Mouse (Mus musculus) kidney, adult 9 months (tissue): ENCODE measurements at regions not wholly inside any gene's neighbourhood (a gene's known extent, or its start where the extent isn't known, plus 50 kb on each side); places are given as distances from the start of the nearest gene placed in this dataset.
A peak's percentile ranks its signal among the peaks of the same experiment; 100 is the strongest.
"Not testable (repeated sequence)": the region's sequence is repeated elsewhere in the genome, so short reads cannot be mapped to it uniquely, and the experiment has no call there.

Experiments
- DNase-seq: peaks from one replicate; pipeline ENCODE4 v3.0.0; 2022

DNA sequence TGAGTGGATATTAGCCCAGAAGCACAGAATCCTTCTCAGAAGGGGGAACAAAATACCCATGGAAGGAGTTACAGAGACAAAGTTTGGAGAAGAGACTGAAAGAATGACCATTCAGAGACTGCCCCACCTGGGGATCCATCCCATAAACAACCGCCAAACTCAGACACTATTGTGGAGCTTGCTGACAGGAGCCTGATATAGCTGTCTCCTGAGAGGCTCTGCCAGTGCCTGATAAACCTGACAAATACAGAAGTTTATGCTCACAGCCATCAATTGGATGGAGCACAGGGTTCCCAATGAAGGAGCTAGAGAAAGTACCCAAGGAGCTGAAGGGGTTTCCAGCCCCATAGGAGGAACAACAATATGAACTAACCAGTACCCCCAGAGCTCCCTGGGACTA is 254.1 kb upstream of the Nr5a2 start:
- DNase-seq, result not testable (repeated sequence)

DNA sequence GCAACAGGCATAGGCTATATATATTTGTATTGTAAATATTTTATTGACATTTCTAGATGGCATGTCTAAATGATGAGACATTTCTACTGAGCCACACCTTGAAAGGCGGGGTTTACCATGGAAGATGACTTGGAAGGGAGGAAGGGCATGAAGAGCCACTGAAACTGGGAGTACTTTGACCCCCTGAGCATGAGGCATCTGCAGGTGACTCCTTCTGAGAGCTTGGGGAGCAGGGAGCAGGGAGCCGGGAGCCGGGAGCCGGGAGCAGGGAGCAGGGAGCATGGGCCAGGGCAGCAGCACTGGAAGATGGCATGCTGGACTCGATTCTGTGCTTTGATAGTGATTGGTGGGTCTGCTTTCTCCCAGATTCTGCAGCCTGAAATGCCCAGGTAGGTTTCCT is 253.5 kb upstream of the Nr5a2 start:
- DNase-seq, result peak; percentile 33

DNA sequence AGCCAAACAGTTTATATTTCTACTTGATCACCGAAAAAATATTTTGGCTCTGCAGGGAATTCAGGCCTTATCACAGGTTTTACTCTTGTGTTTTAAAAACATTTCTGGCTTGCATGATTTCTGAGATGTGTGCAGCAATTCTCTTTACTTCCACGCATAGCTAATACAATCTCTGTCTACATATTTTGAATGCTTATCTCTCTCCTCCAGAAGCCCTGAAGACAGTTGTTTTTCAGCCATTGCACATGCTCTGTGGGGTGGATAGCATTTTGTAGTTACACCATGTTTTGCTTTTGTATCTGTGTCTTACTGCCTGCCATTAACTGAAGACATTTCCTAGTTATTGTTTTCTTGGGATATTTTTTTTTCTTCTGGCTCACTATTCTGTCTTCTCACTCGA is 252.6 kb upstream of the Nr5a2 start:
- no peak for DNase-seq

DNA sequence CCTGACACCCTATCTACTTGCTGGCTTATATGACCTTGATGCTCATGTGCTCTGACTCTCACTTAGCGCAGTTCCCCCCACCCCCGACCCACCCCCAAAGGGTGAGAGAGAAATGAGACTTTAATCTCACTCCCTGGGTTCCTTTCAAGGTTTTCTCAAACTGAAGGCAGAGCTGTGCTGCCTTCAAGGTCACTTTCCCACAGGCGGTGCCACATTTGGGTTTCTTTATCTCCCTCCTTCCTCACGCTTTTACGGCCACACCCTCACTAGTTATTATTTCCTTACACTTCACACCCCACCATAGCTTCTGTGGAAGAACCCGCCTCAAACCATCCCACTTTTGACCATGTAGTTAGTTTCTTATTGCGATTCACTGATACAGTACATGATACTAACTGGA is 244.1 kb upstream of the Nr5a2 start:
- DNase-seq, result no peak

DNA sequence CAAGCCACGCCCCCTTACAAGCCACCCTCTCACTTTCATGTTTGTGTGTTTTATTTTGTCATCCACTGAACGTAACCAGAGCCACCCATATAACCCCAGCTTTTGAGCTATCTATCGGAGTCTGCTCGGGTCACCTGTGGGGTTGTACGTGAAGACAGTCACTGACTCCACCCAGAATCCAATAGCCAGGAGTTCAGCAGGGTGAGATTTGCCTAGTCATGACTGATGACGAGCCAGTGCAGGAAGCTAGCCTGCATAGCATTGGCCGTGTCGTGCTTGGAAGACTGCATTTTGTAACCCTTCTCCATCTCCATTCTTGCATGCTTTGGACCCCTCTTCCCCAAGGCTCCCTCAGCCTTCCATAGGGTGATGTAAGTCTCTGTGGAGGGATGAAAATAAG is 243.3 kb upstream of the Nr5a2 start:
- DNase-seq, result no peak

DNA sequence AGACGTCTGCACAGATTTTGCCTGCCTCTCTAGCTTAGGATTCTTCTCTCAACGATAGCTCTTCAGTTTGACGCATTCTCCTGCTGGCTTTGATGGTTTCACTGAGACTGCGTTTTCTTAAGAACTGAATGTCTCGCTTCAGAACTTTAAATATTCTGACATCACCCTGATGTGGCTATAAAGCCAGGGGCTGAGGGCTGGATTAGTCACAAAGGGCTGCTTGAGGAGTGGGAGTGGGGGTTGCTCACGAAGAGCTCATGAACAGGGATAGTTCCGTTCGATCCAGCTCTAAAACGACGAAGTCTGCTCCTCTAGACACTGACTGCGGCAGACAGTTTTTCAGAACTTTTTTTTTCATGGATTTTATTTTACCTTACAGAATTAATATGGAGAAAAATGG is 240.7 kb upstream of the Nr5a2 start:
- no peak for DNase-seq

DNA sequence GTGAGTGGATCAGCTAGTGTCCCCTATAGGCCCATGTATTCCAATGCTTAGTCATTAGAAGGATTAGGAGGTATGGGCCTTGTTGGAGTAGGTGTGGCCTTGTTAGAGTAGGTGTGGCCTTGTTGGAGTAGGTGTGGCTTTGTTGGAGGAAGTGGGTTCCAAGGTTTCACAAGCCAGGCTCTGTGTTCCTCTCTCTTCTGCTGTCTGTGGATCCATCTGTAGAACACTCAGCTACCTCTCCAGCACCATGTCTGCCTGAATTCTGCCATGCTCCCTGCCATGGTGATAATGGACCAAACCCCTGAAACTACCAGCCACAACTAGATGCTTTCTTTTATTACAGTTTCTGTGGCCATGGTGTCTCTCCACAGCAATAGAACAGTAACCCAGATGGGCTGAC is 235.7 kb upstream of the Nr5a2 start:
- no peak for DNase-seq

DNA sequence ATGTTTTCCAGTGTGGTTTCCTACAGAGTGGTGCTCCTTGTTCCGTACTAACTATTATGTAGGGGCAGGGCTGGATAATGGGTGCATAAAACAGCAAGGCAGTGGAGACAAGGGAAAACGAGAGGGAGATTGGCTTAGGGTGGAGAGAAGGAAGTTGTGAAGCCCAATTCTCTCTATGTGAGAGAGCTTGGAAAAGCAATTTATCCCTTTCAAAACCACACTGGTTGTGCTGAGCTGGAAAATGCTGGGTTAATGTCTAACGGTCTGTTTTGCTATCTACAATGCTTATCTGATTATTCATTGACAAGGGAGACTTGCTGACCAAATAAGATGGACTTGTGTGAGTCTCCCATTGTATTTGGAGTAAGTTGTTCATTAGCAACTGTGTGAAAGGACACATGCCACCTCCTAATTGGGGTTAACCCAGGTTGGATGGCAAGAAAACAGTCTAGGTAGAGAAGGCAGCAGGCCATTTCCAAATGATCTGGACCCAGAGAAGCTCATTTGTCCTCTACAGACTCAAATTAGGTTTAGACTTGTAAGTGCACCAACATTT is 234.9 kb upstream of the Nr5a2 start:
- DNase-seq, result peak; percentile 82

DNA sequence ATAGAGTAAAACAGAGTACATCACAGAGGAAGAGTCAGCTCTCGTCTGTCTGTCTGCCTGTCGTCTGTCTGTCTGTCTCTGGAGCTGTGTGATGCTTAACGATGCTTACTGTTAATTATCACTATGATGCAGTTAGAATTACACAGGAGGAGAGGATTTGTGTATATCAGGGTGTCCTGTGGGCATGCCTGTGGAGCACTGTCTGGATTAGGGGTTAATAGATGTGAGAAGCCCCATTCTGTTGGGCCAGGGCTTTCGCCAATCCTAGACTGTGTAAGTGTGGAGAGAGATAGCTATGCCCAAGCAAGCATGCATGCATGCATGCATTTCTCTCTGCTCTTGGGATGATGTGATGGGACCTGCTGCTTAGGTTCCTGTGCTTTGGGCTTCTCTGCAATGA is 218.0 kb upstream of the Nr5a2 start:
- DNase-seq, result no peak

DNA sequence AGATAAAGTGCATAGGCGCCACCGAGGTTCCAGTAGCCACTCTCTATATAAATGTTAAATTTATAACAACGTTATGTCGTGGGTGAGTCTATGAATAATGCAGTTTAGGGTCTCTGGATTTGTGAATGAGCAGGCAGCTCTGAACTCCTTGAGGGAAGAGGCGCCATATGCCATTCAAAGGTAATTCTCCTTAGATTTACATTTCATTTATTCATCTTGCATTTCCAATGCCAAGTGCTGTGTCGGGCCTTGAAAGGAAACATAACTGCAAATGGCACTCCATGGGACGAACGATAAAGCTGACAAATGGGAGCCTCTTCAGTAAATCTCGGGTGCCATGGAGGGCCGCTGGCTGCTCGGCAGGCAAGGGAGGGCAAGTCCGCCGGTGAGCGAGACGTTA is 216.4 kb upstream of the Nr5a2 start:
- no peak for DNase-seq

DNA sequence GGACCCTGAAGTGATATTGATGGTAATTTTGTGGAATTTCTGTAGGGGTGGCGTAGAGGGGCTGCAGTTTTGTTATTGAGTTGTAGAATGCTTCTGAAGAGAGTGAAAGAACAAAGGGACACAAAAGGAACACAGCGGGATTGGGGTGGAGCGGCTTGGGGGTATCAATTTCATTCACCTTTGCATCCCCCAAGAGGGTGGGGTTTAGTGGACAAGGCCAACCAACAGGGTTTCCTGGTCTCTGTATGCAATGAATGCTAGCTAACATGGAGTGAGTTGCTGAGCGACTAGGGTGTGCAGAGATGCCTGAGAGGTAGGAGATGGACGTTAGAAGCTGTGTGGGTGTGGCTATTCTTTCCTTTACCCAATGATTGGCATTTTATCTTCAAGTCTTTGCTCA is 213.8 kb upstream of the Nr5a2 start:
- no peak for DNase-seq

DNA sequence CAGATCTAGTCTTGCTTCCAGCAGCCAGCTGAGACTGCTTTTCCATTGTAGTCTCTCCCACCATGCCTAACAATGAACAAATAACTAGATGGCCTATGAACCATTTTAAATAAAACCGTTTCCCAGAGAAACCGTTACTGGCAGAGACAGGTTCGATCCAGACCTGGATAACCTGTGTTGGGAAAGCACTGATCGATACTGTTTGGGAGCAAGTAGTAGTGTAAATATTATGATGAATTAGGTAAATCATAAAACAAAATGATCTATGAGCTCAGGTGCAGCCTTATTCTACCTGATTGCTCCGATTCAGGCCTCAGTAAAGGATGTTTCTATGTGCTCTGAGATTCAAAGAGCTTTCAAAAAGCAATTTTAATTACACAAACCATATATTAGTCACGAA is 211.9 kb upstream of the Nr5a2 start:
- no peak for DNase-seq

DNA sequence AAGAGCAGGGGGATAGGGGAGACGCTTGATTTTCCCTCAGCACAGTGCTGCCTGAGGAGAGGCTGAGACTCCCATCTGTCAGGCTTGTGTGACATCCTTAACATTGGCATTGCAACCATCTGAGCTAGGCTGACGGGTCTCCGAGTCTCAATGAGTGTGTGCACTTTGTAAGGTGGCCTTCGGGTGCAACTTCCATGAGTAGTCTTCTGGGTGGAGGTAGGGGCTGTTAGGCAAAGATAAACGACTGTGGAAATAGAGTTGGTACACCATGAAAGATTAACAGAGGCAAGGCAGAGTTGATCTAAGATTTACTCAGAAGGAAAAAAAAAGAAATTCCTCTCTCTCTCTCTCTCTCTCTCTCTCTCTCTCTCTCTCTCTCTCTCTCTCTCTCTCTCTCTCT is 211.2 kb upstream of the Nr5a2 start:
- no peak for DNase-seq

DNA sequence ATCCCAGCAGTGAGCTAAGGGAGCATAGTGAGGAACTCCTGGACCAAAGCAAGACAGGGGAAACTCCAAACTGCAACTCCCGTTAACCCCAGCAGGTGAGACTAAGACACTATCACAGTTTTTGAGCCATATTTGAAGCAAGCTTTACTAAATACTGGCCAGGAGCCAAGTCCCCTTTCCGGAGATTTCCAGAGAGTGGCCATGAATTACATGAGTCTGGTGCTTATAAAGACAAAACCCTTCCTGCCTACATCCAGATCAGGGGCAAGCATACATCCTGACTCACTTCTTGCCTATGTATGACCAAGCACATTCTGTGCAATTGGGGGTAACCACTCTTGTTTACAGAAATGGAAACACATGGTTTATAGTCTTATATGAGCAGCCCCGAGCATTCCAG is 187.6 kb upstream of the Nr5a2 start:
- DNase-seq, result no peak

DNA sequence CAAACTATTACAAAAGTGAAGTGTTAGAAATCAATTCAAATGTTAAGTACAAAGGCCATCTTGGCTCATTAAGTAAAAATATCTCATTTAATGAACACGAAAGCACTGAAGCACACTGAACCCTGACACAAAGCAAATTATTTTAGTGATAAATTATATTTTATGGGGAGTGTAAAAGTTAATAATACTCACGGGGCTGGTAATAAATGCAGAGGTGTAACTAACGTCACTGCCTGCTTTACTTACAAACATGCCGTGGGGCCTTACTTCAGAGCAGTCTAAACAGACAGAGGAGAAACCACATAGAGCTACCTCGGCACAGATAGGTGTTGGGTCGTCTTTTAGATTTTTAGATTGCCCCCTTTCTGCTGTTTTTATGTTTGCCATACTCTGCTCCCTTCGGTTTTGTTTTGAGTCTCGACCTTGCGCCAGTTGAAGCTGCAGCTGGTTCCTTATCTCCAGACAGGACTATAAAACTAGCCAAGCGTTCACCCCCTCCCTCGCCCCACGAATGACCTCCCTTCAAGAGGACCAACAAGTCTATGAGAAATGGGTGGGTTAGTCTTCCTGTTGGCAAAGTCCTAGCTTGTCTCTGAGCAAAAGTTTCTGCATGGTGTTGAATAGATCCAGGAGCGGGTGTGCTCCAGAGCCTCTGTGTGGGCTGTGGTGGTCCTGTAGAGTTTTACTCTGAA is 181.8 kb upstream of the Nr5a2 start:
- peak; percentile 4 for DNase-seq

DNA sequence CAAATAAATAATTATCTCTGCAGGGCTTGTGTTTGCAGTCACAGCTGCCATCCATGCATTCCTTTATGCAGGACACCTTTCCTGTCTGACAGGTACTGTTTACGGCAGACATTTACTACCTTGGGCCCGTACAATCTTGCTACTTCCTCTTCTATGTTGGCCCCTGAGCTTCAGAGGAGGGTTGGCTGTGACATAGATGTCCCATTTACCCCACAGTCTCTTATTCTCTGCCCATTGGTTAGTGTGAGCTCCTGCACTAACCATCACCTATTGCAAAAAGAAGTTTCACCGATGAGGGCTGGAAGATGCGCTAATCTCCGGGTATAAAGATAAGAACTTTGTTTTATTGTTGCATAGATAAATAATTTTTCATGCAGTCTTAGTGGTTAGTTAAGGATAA is 181.1 kb upstream of the Nr5a2 start:
- DNase-seq, result no peak

DNA sequence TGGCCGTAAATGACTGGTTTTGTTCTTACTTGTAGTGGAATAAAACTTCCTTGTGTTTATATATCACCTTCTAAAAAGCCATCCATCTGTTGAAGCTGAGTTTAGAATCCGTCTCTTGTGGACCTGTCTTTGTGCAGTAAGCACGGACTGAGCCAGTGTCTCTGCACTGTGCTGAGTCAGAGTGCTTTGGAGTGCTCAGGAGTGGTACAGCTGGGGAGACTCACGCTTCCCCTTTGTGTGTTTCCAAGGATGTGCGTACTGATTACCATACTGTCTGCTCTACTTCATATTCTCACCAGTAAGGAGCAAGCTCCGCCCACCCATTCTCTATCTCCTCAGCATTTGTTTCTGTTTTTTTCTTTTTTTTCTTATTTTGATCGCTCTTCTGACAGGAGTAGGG is 175.9 kb upstream of the Nr5a2 start:
- no peak for DNase-seq

DNA sequence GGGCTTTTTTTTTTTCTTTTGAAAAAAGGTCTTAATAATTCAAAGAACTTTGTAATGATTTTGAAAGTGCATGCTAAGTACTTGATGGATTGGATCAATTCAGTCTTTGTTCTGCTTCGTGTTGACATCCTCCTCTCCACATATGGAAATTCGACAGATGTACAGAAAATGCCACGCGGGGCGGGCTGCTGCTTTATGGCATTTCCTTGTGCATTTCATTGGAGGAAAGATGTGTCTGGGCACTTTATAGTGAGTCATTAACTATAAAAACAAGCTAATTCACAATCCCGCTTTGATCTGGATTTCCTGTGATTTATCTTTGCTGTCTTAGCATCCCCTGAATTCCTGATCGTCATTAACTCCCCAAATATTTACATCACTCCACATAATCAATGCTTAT is 173.5 kb upstream of the Nr5a2 start:
- DNase-seq, result no peak

DNA sequence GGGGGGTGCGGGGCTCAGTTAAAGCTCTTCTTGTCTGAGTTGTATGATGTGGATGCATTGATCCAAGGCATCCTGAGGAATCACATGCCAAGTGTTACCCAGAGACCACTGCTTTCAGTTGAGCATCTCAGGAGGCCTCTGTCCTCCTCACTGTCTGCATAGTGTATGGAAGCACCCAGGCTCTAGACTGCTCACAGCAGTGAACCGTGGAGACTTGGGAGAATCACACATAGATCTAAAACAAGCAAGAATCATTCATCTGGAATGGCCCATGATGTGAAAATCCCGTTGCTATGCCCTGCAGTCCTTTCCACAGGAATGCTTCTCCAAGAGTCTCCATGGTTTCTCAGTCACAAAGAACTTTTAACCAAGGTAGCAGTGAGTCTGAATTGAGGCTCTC is 170.0 kb upstream of the Nr5a2 start:
- no peak for DNase-seq

DNA sequence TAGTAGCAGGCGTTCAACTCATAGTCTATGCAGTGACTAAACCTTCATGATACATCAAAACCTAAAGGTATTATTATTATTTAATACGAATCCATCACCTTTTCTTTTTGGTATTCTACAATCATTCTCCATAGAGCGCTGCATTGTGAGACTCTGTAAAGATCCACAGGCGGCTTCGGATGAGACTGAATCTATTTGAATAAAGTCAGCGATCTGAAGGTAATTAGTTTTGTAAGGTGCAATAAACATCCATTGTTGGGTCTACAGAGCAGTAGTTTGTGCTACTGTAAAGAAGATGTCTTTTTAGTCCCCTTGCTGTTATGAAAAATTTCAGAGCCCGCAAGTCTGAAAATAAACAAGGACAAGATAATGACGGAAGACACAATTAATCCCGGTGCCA is 168.9 kb upstream of the Nr5a2 start:
- no peak for DNase-seq

DNA sequence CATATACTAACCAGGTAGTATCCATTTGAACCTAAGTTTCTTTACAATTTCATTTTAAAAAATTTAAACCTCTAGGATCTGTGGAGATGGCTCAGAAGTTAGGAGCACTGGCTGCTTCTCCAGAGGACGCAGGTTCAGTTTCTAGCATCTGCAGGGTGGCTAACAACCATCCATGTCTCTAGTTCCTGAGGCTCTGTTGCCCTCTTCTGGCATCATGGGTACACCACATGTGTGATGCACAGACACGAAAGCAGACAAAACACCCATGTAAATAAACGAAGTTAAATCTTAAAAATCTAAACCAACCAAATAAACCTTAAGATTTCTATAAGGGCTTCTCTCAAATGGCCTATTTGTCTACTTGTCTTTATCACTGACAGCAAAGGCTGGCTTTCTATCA is 157.6 kb upstream of the Nr5a2 start:
- no peak for DNase-seq

DNA sequence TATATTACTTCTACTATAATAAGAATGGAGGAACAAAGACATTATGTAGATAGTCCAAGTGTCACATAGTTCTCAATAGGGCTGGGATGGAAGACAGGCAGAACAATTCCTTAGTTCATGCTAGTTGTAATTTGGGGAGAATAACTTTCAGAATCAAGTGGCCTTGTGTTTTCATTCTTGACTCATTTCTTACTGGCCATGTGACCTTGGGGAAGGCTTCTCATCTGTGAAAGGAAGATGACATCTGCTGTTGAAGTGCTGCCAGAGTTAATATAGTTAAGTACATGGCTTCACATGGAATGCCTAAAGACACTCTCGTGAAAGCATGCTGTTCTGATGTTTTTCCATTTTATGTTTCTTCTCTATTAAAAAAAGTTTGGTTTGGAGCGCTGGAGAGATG is 146.2 kb upstream of the Nr5a2 start:
- no peak for DNase-seq

DNA sequence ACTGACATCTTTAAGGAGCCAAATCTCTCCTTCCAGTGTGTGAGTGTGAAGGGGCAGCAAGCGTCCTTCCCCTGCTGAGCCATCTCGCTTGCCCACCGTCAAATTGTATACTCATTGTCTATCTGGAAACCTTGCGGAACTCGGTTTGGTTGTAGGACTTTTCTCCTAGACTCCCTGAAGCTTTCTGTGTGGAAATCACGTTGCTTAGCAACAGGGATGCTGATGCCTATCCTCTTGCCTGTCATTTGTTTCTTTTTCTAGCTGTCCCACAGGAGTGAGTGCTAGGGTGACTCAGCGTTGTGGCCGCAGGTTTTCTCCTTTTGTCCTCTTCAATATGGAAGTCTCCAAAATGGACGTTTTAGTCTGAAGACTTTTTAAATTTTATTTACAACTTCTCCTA is 131.5 kb upstream of the Nr5a2 start:
- no peak for DNase-seq

DNA sequence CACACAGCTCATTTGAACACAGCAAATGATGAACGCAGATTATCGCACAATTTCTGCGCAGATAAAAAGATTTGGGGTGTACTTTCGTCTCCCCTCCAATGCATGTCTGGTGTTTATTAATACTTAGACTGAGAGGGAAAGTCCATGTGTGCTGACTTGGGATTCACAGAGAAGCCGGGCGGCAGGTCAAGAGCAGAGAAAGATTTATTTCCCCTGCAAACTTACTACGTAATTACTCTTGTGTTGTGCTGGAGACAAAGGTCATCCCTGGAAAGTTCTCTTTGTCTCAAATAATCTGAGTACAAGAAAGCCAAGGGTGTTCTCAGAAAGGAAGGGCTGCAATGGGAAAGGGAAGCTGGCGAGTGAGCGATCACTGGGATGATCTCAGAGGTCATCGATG is 127.9 kb upstream of the Nr5a2 start:
- peak; percentile 17 for DNase-seq

DNA sequence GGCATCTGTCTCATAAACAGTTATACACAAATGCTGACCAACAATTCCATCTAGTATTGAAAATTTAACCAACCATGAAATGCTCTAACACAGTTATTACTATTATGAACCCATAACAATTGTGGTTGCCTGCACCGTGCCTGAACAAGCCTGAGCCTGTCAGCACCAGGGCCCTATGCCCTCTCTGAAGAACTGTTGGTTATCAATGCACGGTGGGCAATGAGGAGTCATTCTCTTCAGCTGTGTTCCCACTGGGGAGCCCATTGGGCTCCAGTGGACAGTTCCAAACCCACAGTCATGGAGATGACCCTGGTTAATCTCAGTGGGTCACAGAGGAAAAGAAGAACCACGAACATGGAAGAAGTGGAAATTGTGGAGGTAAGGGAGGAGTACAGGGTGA is 126.5 kb upstream of the Nr5a2 start:
- DNase-seq, result no peak

DNA sequence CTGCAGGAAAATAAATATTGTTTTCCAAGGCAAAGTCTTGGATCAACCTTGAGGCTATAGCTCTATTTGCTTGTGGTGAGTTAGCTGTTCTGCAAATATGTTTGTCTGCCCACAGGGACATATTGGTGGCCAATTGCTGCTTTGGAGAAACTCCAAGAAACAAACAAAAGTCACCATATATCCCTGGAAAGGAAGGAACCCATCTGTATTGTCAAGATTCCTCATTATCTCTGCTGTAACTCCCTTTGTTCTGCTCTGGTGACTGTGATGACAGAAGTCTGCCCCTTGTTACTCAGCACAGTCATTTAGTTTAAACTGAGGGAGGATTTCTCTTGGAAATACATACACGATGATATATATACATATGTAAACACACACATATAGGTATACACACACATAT is 123.3 kb upstream of the Nr5a2 start:
- no peak for DNase-seq
